Mouse (Mus musculus) left cerebral cortex, adult 2 months (tissue): ENCODE data around the gene Mical2. TPM values are rescaled to one million over a fixed set of nuclear protein-coding genes. Genes with fewer than 3 reads are reported as not detected.
A peak's percentile ranks its signal among the peaks of the same experiment; 100 is the strongest.

Experiments used
- DNase-seq, 2 experiments: peaks; one replicate each; pipeline ENCODE4 v3.0.0; 2021 to 2022; ENCODE audit warnings: low spot score in 2 of 2, mixed read lengths in 1 of 2; ENCODE audit errors: extremely low spot score in 1 of 2
- H3K27ac ChIP-seq: fragments of 200-600 bp; 2 replicates; pipeline ENCODE4 v1.8.1; 2022
- H3K4me3 ChIP-seq: fragments of 200-600 bp; 2 replicates; pipeline ENCODE4 v1.8.1; 2022
- CTCF ChIP-seq: fragments of 200-600 bp; IDR thresholded peaks from 2 replicates; pipeline ENCODE4 v1.8.1; 2022; ENCODE audit warnings: antibody characterized with exemption, mild to moderate bottlenecking, moderate library complexity
- intact Hi-C: fragments of 180-260 bp; cut with DNase I; formaldehyde crosslinking; loops from one replicate; pipeline ENCODE4 v1.15.1; 2025
- total RNA-seq, 2 experiments: library from RNA; stranded (reverse); gene quantifications; 2 replicates each; pipeline ENCODE4 v1.2.3; 2021

The Mical2 gene
- total RNA-seq, 2 experiments from 2014 or later = 652 to 703 TPM

- intact Hi-C loops = no loop called here
Observed at GRCm38 (mm10) chr7:112288352-112289107, 62.9 kb downstream of the Mical2 start.

GRCm38 (mm10) chr7:112289514-112289913, 63.9 kb downstream of the Mical2 start:
- no peak for DNase-seq
- no peak overlapping the region for H3K4me3 ChIP-seq
- intact Hi-C loops = no loop called here
- no peak overlapping the region for H3K27ac ChIP-seq
- TF ChIP-seq CTCF = no peak

More at GRCm38 (mm10) chr7:112288352-112289107, 62.9 kb downstream of the Mical2 start:
- Histone ChIP-seq H3K27ac (no peak overlapping the region; the same call in 1 of the 2 replicates), H3K4me3 (no peak overlapping the region)
- DNase-seq = no peak
- no peak for TF ChIP-seq CTCF

DNA sequence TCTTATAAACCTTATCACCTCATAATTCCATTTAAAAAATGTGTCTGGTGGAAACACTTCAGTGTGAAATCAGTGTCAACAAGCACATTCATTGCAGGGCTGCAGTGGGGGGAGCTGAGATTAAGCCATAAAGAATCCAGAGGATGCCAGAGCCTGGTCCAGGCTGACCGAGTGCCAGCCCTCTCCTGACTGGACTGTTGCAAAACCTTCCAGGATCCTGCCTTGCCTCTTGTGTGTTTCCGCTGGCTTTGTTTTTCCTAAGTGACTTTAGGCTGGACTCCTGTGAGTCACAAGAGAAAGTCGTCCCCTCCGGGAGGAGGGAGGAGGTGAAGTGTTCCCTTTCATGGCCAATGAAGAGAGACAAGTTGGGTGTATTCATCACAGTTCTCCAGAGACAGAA, 64.3 kb downstream of the Mical2 start:
- no peak for TF ChIP-seq CTCF
- Histone ChIP-seq H3K4me3 (no peak overlapping the region), H3K27ac (no peak overlapping the region)
- no peak for DNase-seq
- intact Hi-C loops = no loop called here

- no peak for DNase-seq
- no peak overlapping the region for H3K4me3 ChIP-seq
- no peak overlapping the region; the same call in 1 of the 2 replicates for H3K27ac ChIP-seq
- intact Hi-C loops = no loop called here
- no peak for TF ChIP-seq CTCF
Observed at GRCm38 (mm10) chr7:112293456-112294104, 67.9 kb downstream of the Mical2 start.

DNA sequence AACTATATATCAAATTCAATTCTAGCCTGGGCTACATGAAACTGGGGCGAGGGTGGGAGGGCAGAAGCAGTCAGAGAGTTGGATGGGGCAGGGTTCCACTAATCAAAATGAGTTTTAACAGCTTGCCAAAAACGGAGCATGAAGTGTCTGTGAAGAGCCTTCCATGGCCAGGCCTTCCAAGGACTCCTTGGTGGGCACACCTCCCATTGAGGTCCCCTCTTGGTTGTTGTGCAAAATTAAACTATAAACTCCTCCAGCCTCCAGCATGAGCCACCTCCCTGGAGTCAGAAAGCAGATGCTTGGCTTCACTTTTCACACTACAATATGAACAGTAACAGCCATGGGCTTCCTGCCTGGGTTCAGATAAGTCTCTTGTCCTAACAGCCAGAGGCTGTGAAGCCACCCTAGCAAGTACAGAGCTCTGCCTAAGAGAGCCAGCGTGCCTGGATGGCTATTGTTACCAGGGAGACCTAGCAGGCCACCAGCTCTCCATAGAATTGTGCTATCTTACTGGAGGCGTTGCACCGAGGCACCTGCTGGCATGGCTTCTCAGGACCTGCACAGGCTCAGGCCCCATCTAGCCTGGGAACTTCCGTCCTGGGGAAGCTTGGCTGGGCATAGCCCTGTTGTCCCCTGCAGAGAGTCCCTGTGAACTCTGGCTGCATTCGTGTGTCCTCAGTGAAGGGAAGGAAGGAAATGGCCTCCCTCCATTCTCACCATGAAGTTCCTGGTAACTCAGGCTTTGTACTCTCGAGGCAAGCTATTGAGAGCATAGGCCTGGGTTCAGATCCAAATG, 70.0 kb downstream of the Mical2 start:
- DNase-seq = no peak
- intact Hi-C loops = no loop called here
- Histone ChIP-seq H3K27ac (peak overlapping the region; percentile 28; the same call in 1 of the 2 replicates), H3K4me3 (no peak overlapping the region)
- TF ChIP-seq CTCF = no peak

DNA sequence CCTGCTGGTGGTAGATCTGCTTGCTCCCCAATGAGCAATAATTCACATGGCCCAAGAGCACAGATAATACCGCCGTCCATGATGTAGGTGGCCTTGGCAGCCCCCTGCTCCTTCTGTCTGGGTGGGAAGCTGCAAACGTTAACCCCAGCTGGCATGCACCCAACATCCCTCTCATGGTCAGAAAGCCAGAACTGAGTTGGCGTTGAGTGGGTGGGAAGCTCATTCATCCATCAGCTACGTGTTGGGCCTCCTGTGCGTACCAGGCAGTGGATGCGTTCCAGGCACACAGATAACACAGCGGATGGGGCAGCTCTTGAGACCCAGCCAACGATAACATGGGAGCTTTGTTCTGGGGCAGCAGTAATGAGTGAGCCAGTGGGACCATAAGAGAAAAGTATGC, 72.4 kb downstream of the Mical2 start:
- Histone ChIP-seq H3K4me3 (no peak overlapping the region), H3K27ac (no peak overlapping the region; the same call in 1 of the 2 replicates)
- TF ChIP-seq CTCF = no peak
- intact Hi-C loops = no loop called here
- peak; percentile 39 to 76 for DNase-seq

- Histone ChIP-seq H3K4me3 (no peak overlapping the region), H3K27ac (peak overlapping the region; percentile 73)
- no peak for DNase-seq
- no peak for TF ChIP-seq CTCF
- intact Hi-C loops = no loop called here
Observed at GRCm38 (mm10) chr7:112298871-112299422, 73.3 kb downstream of the Mical2 start.

GRCm38 (mm10) chr7:112299521-112300096, 74.0 kb downstream of the Mical2 start:
- H3K4me3 ChIP-seq = no peak overlapping the region
- DNase-seq = peak in 1 of 2 experiments; percentile 34
- no peak for TF ChIP-seq CTCF
- peak overlapping the region; percentile 73 for H3K27ac ChIP-seq
- intact Hi-C loops = no loop called here

DNA sequence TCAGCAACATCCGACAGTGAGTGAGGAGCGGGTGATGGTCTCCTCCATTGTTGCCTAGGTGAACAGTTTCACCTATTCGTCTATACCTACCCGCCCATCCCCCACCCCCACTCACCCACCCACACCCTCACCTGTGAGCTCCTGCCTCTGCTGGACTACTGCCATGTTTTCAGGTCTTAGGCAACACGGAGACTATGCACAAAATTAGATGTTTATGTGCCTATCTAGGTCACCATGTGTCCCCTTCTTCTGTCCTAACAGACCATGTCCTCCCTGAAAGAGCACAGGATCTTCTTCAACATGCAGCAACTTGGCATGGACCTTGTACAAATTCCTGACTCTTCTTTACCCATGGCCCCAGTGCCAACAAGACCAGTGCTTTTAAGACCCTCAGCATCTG, 74.5 kb downstream of the Mical2 start:
- intact Hi-C loops = no loop called here
- no peak for TF ChIP-seq CTCF
- DNase-seq = no peak
- Histone ChIP-seq H3K27ac (peak overlapping the region; percentile 16), H3K4me3 (no peak overlapping the region)

GRCm38 (mm10) chr7:112301052-112301451, 75.4 kb downstream of the Mical2 start:
- Histone ChIP-seq H3K4me3 (no peak overlapping the region), H3K27ac (no peak overlapping the region; the same call in 1 of the 2 replicates)
- peak; percentile 45 for TF ChIP-seq CTCF
- intact Hi-C loops = no loop called here
- no peak for DNase-seq

GRCm38 (mm10) chr7:112304382-112304781, 78.7 kb downstream of the Mical2 start:
- no peak for DNase-seq
- intact Hi-C loops = no loop called here
- H3K4me3 ChIP-seq = no peak overlapping the region
- H3K27ac ChIP-seq = no peak overlapping the region
- no peak for TF ChIP-seq CTCF
